Mouse (Mus musculus) C2C12 (cell line): ENCODE data around the gene Fam89b. TPM values are rescaled to one million over a fixed set of nuclear protein-coding genes. Genes with fewer than 3 reads are reported as not detected.

Experiments used
- H3K27me3 ChIP-seq: one replicate; pipeline ENCODE4 v1.6.1; 2011; ENCODE audit not compliant: control insufficient read depth, insufficient read depth, insufficient read length
- H3K36me3 ChIP-seq: one replicate; pipeline ENCODE4 v1.6.1; 2011; ENCODE audit not compliant: control insufficient read depth, insufficient read depth
- H3K4me3 ChIP-seq: one replicate; pipeline ENCODE4 v1.5.1; 2011; ENCODE audit warnings: mild to moderate bottlenecking, control low read depth; ENCODE audit not compliant: poor library complexity, insufficient read depth, severe bottlenecking
- H3K79me2 ChIP-seq: one replicate; pipeline ENCODE4 v1.6.1; 2011; ENCODE audit not compliant: control insufficient read depth, insufficient read depth
- H3K79me3 ChIP-seq: one replicate; pipeline ENCODE4 v1.6.1; 2011; ENCODE audit warnings: low read depth, control low read depth
- H3ac ChIP-seq: one replicate; pipeline ENCODE3; 2011; ENCODE audit warnings: low read depth; ENCODE audit not compliant: control insufficient read depth, insufficient read length
- CEBPB ChIP-seq: IDR thresholded peaks from one replicate; pipeline ENCODE4 v1.6.1; 2011; ENCODE audit warnings: low read depth, mild to moderate bottlenecking, control low read depth, moderate library complexity
- CTCF ChIP-seq: IDR thresholded peaks from one replicate; pipeline ENCODE4 v1.5.1; 2011; ENCODE audit not compliant: control insufficient read depth, insufficient read depth, insufficient read length
- FOSL1 ChIP-seq: IDR thresholded peaks from one replicate; pipeline ENCODE4 v1.8.0; 2011; ENCODE audit warnings: mild to moderate bottlenecking, low read length; ENCODE audit not compliant: poor library complexity, insufficient read depth, severe bottlenecking
- MAX ChIP-seq: IDR thresholded peaks from one replicate; pipeline ENCODE4 v1.6.1; 2011; ENCODE audit warnings: mild to moderate bottlenecking, control low read depth
- MYOD1 ChIP-seq: IDR thresholded peaks from one replicate; pipeline ENCODE4 v1.6.1; 2011; ENCODE audit warnings: low read depth; ENCODE audit not compliant: control insufficient read depth, insufficient read length
- MYOG ChIP-seq: IDR thresholded peaks from one replicate; pipeline ENCODE4 v1.6.1; 2011; ENCODE audit not compliant: control insufficient read depth, insufficient read length; ENCODE audit errors: extremely low read depth
- USF1 ChIP-seq: IDR thresholded peaks from one replicate; pipeline ENCODE4 v1.6.1; 2011; ENCODE audit warnings: low read depth, mild to moderate bottlenecking, control low read depth, moderate library complexity
- long read RNA-seq, 2 experiments: library from polyadenylated mRNA; unstranded; transcript quantifications; one replicate each; pipeline ENCODE4 v2.0.0; 2019 to 2020
- polyA plus RNA-seq: library from polyadenylated mRNA; unstranded; fragments of >200 nt; fragmentation: generic; extraction: Trizol; gene quantifications from one replicate; pipeline ENCODE4 v1.2.1, GENCODE M21; 2012; ENCODE audit warnings: missing spikeins

Gene Fam89b
- polyA plus RNA-seq = 129 TPM
- long read RNA-seq, experiment 1, transcript Fam89b-203 (2 exons, 1,160 nt) = minor isoform, 8 of 89 reads
- long read RNA-seq, experiment 1, transcript Fam89b-201 (2 exons, 1,197 nt) = major isoform, 64 of 89 reads
- long read RNA-seq, experiment 1, transcript Fam89b-202 (2 exons, 1,189 nt) = minor isoform, 13 of 89 reads
- long read RNA-seq, experiment 1, partial matches to known transcripts = 0 of 89 reads
- long read RNA-seq, experiment 1, other reads (novel, unspliced or antisense) = 4 of 89 reads
- long read RNA-seq, experiment 2, transcript Fam89b-201 (2 exons, 1,197 nt) = major isoform, 29 of 39 reads
- long read RNA-seq, experiment 2, transcript Fam89b-202 (2 exons, 1,189 nt) = minor isoform, 5 of 39 reads
- long read RNA-seq, experiment 2, transcript Fam89b-203 (2 exons, 1,160 nt) = minor isoform, 5 of 39 reads
- long read RNA-seq, experiment 2, partial matches to known transcripts = 0 of 39 reads
- long read RNA-seq, experiment 2, other reads (novel, unspliced or antisense) = 0 of 39 reads

GRCm38 (mm10) chr19:5729444-5729815 lies at the start of gene Fam89b:
Fam89b (minus strand) TSS chr19:5729653.
- Histone ChIP-seq H3K36me3 (peaks cover 10% of the 10 kb centered on the region), H3ac (peak within 1 kb of the TSS; percentile 99), H3K27me3 (no peaks in the 10 kb centered on the region), H3K4me3 (peak within 1 kb of the TSS; percentile 85), H3K79me3 (peaks cover 33% of the 10 kb centered on the region), H3K79me2 (peaks cover 65% of the 10 kb centered on the region)
- TF ChIP-seq CTCF = no peak
- no peak for TF ChIP-seq CEBPB
- no peak for TF ChIP-seq FOSL1
- no peak for TF ChIP-seq USF1
- TF ChIP-seq MYOD1 = no peak
- no peak for TF ChIP-seq MYOG
- TF ChIP-seq MAX = no peak

DNA sequence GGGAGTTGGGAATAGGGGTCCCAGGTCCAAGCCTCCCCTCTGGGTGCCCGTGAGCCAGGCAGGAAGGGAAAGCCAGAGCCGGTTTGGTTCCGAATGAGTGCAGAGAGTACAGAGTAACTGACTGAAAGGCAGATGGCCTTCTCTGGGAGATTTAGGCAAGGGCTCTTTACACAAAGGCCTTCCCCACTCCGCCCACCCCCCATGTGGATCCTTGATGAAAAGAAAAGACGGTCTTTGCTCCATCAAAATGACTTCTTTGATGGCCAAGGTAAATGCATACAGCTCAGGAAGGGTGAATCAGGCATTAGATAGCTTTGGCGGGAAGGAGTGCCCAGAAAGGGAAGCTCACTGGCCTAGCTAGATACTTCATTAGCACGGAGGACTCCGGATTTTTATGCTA lies 48.9 kb upstream of the Fam89b start:
- H3K79me2 ChIP-seq = no peaks in the 10 kb centered on the region
- no peaks in the 10 kb centered on the region for H3K36me3 ChIP-seq
- TF ChIP-seq MYOG (no peak), MYOD1 (no peak), FOSL1 (no peak), CTCF (no peak), MAX (no peak), CEBPB (no peak), USF1 (no peak)
- H3K27me3 ChIP-seq = no peaks in the 10 kb centered on the region
- H3K4me3 ChIP-seq = no peak overlapping the region
- H3ac ChIP-seq = no peak overlapping the region
- H3K79me3 ChIP-seq = no peaks in the 10 kb centered on the region

- Histone ChIP-seq H3K4me3 (no peak overlapping the region), H3K36me3 (no peaks in the 10 kb centered on the region), H3K79me3 (no peaks in the 10 kb centered on the region), H3K27me3 (no peaks in the 10 kb centered on the region), H3ac (no peak overlapping the region), H3K79me2 (no peaks in the 10 kb centered on the region)
- TF ChIP-seq MAX = no peak
- no peak for TF ChIP-seq CTCF
- TF ChIP-seq FOSL1 = no peak
- no peak for TF ChIP-seq CEBPB
- no peak for TF ChIP-seq USF1
- no peak for TF ChIP-seq MYOD1
- no peak for TF ChIP-seq MYOG
Measured at GRCm38 (mm10) chr19:5777387-5778032, 48.1 kb upstream of the Fam89b start.

DNA sequence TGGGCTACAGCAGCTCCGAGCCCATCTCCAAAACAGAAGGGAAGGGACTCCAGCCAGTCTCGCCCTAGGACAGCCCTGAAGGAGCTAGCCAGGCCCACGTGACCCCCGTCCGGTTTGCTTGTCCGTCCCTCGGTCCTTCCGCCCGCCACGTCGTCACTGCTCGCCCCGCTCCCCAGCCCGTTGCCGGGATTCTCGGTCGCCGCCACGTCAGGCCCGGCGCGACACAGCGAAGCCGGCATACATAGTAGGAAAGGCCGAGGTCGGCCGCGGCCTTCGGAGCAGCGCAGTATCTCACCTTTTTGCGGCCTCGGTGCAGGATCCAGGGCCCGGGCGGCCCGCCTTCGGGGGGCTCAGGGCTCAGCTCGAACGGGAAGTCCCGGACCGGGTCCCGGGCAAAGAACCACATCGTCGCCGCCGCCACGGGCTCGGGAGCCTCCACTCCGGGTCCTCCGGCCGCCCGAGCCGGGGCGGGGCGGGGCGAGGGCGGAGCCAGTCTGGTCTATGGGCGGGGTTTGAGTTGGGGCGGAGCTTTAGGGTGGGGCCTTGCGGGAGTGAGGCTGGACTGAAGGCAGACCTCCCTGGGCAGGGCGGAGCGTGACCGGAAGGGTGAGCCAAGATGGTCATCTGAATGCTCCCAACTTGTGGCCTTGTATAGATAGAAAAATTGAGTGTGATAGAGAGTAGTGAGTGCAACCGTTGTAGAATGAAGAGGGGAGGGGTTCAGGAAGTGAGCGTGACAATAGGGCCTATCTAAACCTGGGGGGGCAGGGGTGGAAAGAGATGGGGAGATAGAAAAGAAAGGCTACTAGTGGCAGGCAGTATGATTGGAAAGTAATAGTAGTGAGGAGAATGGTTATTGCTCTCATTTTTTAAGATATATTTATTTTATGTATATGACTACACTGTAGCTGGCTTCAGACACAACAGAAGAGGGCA lies 41.7 kb upstream of the Fam89b start, which contains the start of gene Scyl1:
TSS of gene Scyl1 (minus strand) at position 495 of the 936 bp plus-strand sequence.
- Histone ChIP-seq H3K79me2 (peaks cover 42% of the 10 kb centered on the region), H3K27me3 (no peaks in the 10 kb centered on the region), H3K79me3 (peaks cover 29% of the 10 kb centered on the region), H3ac (peak within 1 kb of the TSS; percentile 62), H3K36me3 (peaks cover 34% of the 10 kb centered on the region), H3K4me3 (peak within 1 kb of the TSS; percentile 74)
- no peak for TF ChIP-seq CEBPB
- peak; percentile 89 for TF ChIP-seq USF1

DNA sequence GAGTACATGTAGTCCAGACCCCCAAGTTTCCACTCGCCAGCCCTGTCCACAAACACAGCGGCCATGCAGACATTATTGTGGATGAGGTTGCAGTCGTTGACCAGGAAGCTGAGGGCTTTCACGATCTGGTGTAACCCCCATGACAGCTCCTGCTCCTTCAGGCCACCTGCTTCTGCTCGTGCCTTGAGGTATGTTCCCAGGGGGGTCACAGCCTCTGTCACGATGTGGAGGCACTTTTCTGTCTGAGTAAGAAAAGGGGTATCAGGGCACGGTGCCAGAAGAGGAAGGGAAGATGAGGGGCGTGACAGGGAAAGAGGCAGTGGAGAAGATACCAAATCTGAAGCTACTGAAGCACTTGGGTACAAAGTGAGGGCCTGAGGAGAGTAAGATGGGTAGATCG lies 40.9 kb upstream of the Fam89b start:
- Histone ChIP-seq H3K79me3 (peaks cover 29% of the 10 kb centered on the region), H3K27me3 (no peaks in the 10 kb centered on the region), H3K36me3 (peaks cover 43% of the 10 kb centered on the region), H3ac (peak overlapping the region; percentile 62), H3K79me2 (peaks cover 42% of the 10 kb centered on the region), H3K4me3 (peak overlapping the region; percentile 74)
- TF ChIP-seq MAX (no peak), CEBPB (no peak), FOSL1 (no peak), CTCF (no peak), USF1 (no peak), MYOD1 (no peak), MYOG (no peak)
